Mouse (Mus musculus) heart, postnatal 4 days (tissue): ENCODE measurements at regions not wholly inside any gene's neighbourhood (a gene's known extent, or its start where the extent isn't known, plus 50 kb on each side); places are given as distances from the start of the nearest gene placed in this dataset.

Experiments
- DNase-seq: peaks from one replicate; pipeline ENCODE4 v3.0.0; 2021

DNA sequence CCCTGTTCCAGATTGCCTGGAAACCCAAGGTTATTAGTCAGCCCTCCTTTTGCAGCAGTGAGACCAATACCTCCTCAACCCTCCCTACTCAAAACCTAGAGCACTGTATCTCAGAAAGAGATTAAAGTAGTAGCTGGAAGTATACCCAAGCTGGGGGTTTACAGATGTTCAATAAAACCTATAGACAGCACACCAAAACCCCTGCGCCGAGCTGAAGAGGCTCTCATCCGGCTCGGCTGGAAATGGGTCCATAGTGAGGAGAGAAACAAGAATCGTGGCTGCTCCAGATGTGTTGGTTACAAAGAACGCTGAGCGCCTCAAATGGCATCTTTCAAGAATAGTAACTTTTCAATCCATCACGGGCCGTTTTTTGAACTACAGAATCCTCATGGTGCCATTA is 273.7 kb downstream of the Rwdd3 start:
- DNase-seq, result no peak

GRCm38 (mm10) chr3:120897221-120897620 is 274.3 kb downstream of the Rwdd3 start:
- no peak for DNase-seq

- no peak for DNase-seq
Measured at GRCm38 (mm10) chr3:120886063-120886841, 285.2 kb downstream of the Rwdd3 start.

DNA sequence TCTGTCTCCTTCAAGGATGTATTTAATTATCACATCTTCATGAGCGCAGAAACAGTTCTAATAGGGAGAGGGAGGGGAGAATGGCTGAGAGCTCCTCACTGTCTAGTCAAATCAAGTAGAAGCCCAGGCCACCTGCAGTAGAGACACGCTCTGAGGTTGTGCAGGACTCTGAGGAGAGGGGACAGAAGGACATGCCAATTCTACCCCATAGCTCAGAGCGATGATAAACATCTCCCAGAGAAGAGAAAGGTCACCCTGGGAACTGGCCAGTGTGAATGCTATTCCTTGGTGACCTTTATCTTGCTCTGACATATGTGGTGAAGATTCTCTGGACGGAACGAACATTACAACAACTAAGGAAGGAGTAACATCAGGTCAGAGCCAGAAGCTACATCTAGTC is 286.1 kb downstream of the Rwdd3 start:
- DNase-seq, result no peak

GRCm38 (mm10) chr3:120884189-120884588 is 287.3 kb downstream of the Rwdd3 start:
- DNase-seq, result no peak

DNA sequence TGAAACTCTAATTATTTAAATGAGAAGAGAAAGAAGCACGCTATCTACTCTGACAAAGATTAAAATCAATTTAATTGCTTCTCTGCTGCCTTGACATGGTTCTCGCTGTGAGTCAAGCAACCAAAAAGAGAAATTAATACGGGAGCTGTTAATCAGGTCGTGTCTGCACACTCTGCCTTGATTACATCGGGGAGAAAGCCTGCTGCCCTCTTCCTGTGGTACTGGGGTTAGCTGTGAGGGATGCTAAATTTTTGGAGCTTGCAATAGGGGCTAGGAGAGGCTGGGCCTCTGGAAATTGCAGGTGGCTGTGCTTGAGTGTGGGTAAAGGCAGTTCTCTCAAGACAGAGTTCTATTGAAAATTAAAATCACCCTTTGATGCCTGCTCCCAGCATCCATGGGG is 287.8 kb downstream of the Rwdd3 start:
- no peak for DNase-seq

- no peak for DNase-seq
Measured at GRCm38 (mm10) chr3:120879409-120879808, 292.1 kb downstream of the Rwdd3 start.

DNA sequence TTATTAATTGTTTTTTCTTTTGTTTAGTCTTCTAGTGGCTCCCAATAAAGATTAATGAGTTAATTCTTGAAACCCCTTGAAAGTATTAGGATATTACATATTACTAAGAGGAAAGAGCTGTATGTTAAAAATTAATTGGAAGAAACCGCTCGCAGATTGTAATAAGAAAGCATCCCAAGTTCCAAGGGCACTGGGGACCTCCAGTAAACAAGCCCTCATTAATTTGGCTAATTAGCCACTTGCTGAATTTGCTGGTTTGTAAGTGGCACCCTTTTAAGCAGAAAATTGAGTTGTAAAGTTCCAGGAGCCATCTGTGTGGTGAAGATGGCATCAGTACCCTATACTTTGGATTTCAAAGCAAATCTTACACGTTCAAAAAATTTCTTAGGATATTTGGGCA is 295.8 kb downstream of the Rwdd3 start:
- no peak for DNase-seq

- DNase-seq, result no peak
Measured at GRCm38 (mm10) chr3:120865036-120865435, 306.5 kb downstream of the Rwdd3 start.

- DNase-seq, result no peak
Measured at GRCm38 (mm10) chr3:120861641-120862040, 309.9 kb downstream of the Rwdd3 start.

DNA sequence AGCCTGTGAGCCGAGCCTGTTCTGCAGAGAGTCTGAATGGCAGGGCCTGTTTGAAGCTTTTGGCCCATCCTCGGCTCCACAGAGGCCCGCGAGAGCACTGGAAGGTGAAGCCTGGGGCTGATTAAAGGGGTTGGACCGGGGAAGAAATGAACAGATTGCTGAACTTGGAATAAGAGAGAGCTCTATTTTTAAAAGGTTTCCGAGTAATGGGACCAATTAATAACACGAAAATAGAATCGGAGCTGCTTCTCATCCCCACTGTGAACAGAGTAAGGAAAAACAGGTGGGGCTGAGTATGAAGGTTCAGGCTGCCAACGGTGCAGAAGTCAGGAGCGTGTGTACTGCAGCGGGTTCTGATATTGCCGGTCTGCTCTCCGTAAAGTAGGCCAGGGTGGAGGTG is 313.2 kb downstream of the Rwdd3 start:
- DNase-seq, result no peak

- DNase-seq, result no peak
Measured at GRCm38 (mm10) chr3:120854322-120854721, 317.2 kb downstream of the Rwdd3 start.

DNA sequence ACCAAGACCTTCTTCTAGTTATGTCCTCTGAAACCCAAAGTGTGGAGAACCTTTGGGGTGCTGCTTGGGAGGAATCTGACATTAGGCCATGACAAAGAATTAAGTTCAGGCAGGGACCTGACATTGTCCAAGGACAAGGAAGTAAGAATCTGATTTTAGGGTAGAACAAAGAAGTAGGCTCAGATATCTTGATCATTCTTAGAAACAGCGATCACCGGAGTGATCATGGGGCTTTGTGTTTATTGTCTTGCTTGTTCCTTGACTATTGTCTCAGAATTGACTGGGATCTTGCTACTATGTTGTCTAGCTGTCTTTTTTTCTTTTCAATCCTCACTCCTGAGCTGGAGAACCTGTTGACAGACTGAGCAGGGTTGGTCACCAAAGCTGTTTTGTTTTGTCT is 327.9 kb downstream of the Rwdd3 start:
- no peak for DNase-seq

GRCm38 (mm10) chr3:120823536-120823935 is 348.0 kb downstream of the Rwdd3 start:
- DNase-seq, result no peak

GRCm38 (mm10) chr3:120811901-120812300 is 359.6 kb downstream of the Rwdd3 start:
- DNase-seq, result no peak

- no peak for DNase-seq
Measured at GRCm38 (mm10) chr3:120810527-120810926, 361.0 kb downstream of the Rwdd3 start.

- no peak for DNase-seq
Measured at GRCm38 (mm10) chr3:120810048-120810447, 361.4 kb downstream of the Rwdd3 start.

- peak; percentile 37 for DNase-seq
Measured at GRCm38 (mm10) chr3:120786659-120787058, 384.8 kb downstream of the Rwdd3 start.

DNA sequence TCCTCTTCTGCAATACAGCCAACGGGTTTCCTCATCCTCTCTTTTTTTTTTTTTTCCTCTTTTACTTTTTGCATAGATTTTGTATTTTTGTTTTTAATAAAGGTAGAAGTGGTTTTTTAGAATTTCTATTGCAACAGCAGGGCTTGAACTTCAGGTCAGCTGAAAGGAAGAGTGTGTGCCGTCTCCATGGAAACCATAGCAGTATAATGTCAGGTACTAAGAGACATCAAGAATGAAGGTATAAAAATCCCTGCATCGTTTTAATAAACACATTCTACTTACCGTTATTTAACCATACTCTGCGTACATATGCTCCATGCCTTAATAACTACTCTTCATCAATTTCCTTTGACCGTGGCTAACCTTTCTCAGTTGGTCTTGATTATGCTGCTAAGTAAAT is 390.0 kb downstream of the Rwdd3 start:
- DNase-seq, result no peak

- no peak for DNase-seq
Measured at GRCm38 (mm10) chr3:120779091-120779490, 392.4 kb downstream of the Rwdd3 start.

GRCm38 (mm10) chr3:120774951-120775350 is 396.5 kb downstream of the Rwdd3 start:
- no peak for DNase-seq

DNA sequence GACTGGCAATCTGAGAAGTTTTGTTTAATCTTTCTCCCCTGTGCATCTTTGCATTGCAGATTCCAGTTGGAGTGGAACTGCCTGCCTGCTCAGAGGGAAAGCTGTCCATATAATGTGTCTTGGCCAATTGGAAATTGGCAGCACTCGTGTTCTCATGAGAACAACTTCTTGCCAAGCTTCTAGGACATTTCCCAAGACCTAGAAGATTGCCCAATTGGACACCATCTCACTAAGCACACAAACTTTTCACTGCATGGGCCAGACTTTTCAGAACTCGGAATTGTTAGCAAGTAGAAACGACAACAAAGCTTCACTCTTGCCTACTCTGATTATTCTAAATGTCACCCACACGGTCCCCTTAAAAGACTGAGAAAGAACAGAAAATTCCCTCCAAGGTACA is 409.8 kb downstream of the Rwdd3 start:
- no peak for DNase-seq

- DNase-seq, result no peak
Measured at GRCm38 (mm10) chr3:120761223-120761622, 410.3 kb downstream of the Rwdd3 start.

DNA sequence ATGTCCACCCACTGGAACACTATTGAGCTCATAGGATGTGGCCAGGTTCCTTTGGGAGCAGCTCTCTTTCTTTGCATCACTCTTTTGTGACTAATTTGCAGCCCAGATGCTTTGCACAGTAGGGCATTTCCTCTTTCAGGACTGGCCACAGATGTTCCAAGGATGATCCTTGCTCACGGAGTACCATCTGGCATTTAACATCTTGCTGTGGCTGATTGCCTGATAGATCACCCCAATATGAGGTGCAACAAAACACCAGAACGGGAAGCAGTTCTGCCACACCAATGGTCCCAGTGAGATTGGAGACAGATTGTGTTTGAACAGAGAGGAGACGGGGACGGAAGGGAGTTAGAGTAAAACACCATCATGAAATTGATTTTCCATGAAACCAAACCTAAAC is 423.0 kb downstream of the Rwdd3 start:
- no peak for DNase-seq

- peak; percentile 23 for DNase-seq
Measured at GRCm38 (mm10) chr3:120747678-120748077, 423.8 kb downstream of the Rwdd3 start.
